Mouse (Mus musculus): ENCODE data around the gene Aldh1a1. TPM values are rescaled to one million over a fixed set of nuclear protein-coding genes. Genes with fewer than 3 reads are reported as not detected.

Aldh1a1 gene
- polyA plus RNA-seq, 1 experiment from 2014 or later: 0.32 TPM

GRCm38 (mm10) chr19:20541924-20542323 lies 49.4 kb downstream of the Aldh1a1 start:
- H3K9ac ChIP-seq (ENCODE audit: low read length): no peak overlapping the region
- no peaks in the 10 kb centered on the region for H3K27me3 ChIP-seq (ENCODE audit: control insufficient read depth, insufficient read depth, low read length)
- no peak overlapping the region for H3K27ac ChIP-seq (ENCODE audit: low read depth, low read length)
- no peak overlapping the region for H3K4me2 ChIP-seq (ENCODE audit: low read depth, low read length, severe bottlenecking)
- no peak for DNase-seq (ENCODE audit: low spot score)
- no peaks in the 10 kb centered on the region for H3K4me1 ChIP-seq (replicated peaks; ENCODE audit: control insufficient read depth, insufficient read depth, low read length)
- H3K4me3 ChIP-seq (ENCODE audit: low read depth, low read length): no peak overlapping the region
- no peaks in the 10 kb centered on the region for H3K36me3 ChIP-seq (ENCODE audit: control insufficient read depth, insufficient read depth, low read length)
- ATAC-seq (replicated peaks; ENCODE audit: low FRiP score): no peak
- no peaks in the 10 kb centered on the region for H3K9me3 ChIP-seq (ENCODE audit: control insufficient read depth, low read length)
- WGBS: 83% methylated on average over 1 of the region's 1 CpGs

GRCm38 (mm10) chr19:20543816-20544215 lies 51.3 kb downstream of the Aldh1a1 start:
- no peak for DNase-seq (ENCODE audit: low spot score)
- H3K4me2 ChIP-seq (ENCODE audit: low read depth, low read length, severe bottlenecking): no peak overlapping the region
- no peak overlapping the region for H3K4me3 ChIP-seq (ENCODE audit: low read depth, low read length)
- no peaks in the 10 kb centered on the region for H3K36me3 ChIP-seq (ENCODE audit: control insufficient read depth, insufficient read depth, low read length)
- H3K4me1 ChIP-seq (replicated peaks; ENCODE audit: control insufficient read depth, insufficient read depth, low read length): no peaks in the 10 kb centered on the region
- H3K9ac ChIP-seq (ENCODE audit: low read length): no peak overlapping the region
- ATAC-seq (replicated peaks; ENCODE audit: low FRiP score): no peak
- no peaks in the 10 kb centered on the region for H3K9me3 ChIP-seq (ENCODE audit: control insufficient read depth, low read length)
- no peaks in the 10 kb centered on the region for H3K27me3 ChIP-seq (ENCODE audit: control insufficient read depth, insufficient read depth, low read length)
- WGBS: 39% methylated on average over 1 of the region's 1 CpGs
- no peak overlapping the region for H3K27ac ChIP-seq (ENCODE audit: low read depth, low read length)

- Histone ChIP-seq H3K27ac (ENCODE audit: low read depth, low read length) (no peak overlapping the region), H3K27me3 (ENCODE audit: control insufficient read depth, insufficient read depth, low read length) (no peaks in the 10 kb centered on the region), H3K36me3 (ENCODE audit: control insufficient read depth, insufficient read depth, low read length) (no peaks in the 10 kb centered on the region), H3K9ac (ENCODE audit: low read length) (no peak overlapping the region), H3K4me1 (replicated peaks; ENCODE audit: control insufficient read depth, insufficient read depth, low read length) (no peaks in the 10 kb centered on the region), H3K9me3 (ENCODE audit: control insufficient read depth, low read length) (no peaks in the 10 kb centered on the region), H3K4me3 (ENCODE audit: low read depth, low read length) (no peak overlapping the region), H3K4me2 (ENCODE audit: low read depth, low read length, severe bottlenecking) (no peak overlapping the region)
- 85% methylated on average over 1 of the region's 1 CpGs for WGBS
- ATAC-seq (replicated peaks; ENCODE audit: low FRiP score) (no peak), DNase-seq (ENCODE audit: low spot score) (no peak)
Observed at GRCm38 (mm10) chr19:20544941-20545340, 52.4 kb downstream of the Aldh1a1 start.

- Histone ChIP-seq H3K27me3 (ENCODE audit: control insufficient read depth, insufficient read depth, low read length) (no peaks in the 10 kb centered on the region), H3K4me2 (ENCODE audit: low read depth, low read length, severe bottlenecking) (no peak overlapping the region), H3K4me1 (replicated peaks; ENCODE audit: control insufficient read depth, insufficient read depth, low read length) (no peaks in the 10 kb centered on the region), H3K9me3 (ENCODE audit: control insufficient read depth, low read length) (no peaks in the 10 kb centered on the region), H3K9ac (ENCODE audit: low read length) (no peak overlapping the region), H3K36me3 (ENCODE audit: control insufficient read depth, insufficient read depth, low read length) (no peaks in the 10 kb centered on the region), H3K27ac (ENCODE audit: low read depth, low read length) (no peak overlapping the region), H3K4me3 (ENCODE audit: low read depth, low read length) (no peak overlapping the region)
- WGBS: 95% methylated on average over 3 of the region's 3 CpGs
- no peak for DNase-seq (ENCODE audit: low spot score)
- ATAC-seq (replicated peaks; ENCODE audit: low FRiP score): no peak
Observed at GRCm38 (mm10) chr19:20547025-20547424, 54.5 kb downstream of the Aldh1a1 start.

GRCm38 (mm10) chr19:20549409-20549808 lies 56.9 kb downstream of the Aldh1a1 start:
- H3K9ac ChIP-seq (ENCODE audit: low read length): no peak overlapping the region
- no peaks in the 10 kb centered on the region for H3K9me3 ChIP-seq (ENCODE audit: control insufficient read depth, low read length)
- H3K36me3 ChIP-seq (ENCODE audit: control insufficient read depth, insufficient read depth, low read length): no peaks in the 10 kb centered on the region
- no peak overlapping the region for H3K4me2 ChIP-seq (ENCODE audit: low read depth, low read length, severe bottlenecking)
- DNase-seq (ENCODE audit: low spot score): no peak
- H3K27ac ChIP-seq (ENCODE audit: low read depth, low read length): no peak overlapping the region
- H3K4me3 ChIP-seq (ENCODE audit: low read depth, low read length): no peak overlapping the region
- no peaks in the 10 kb centered on the region for H3K4me1 ChIP-seq (replicated peaks; ENCODE audit: control insufficient read depth, insufficient read depth, low read length)
- no peaks in the 10 kb centered on the region for H3K27me3 ChIP-seq (ENCODE audit: control insufficient read depth, insufficient read depth, low read length)
- 93% methylated on average over 1 of the region's 1 CpGs for WGBS
- ATAC-seq (replicated peaks; ENCODE audit: low FRiP score): no peak

- Histone ChIP-seq H3K27ac (ENCODE audit: low read depth, low read length) (no peak overlapping the region), H3K9ac (ENCODE audit: low read length) (no peak overlapping the region), H3K4me1 (replicated peaks; ENCODE audit: control insufficient read depth, insufficient read depth, low read length) (no peaks in the 10 kb centered on the region), H3K4me2 (ENCODE audit: low read depth, low read length, severe bottlenecking) (no peak overlapping the region), H3K9me3 (ENCODE audit: control insufficient read depth, low read length) (no peaks in the 10 kb centered on the region), H3K27me3 (ENCODE audit: control insufficient read depth, insufficient read depth, low read length) (no peaks in the 10 kb centered on the region), H3K4me3 (ENCODE audit: low read depth, low read length) (no peak overlapping the region), H3K36me3 (ENCODE audit: control insufficient read depth, insufficient read depth, low read length) (no peaks in the 10 kb centered on the region)
- no peak for ATAC-seq (replicated peaks; ENCODE audit: low FRiP score)
- no peak for DNase-seq (ENCODE audit: low spot score)
- 97% methylated on average over 1 of the region's 1 CpGs for WGBS
Observed at GRCm38 (mm10) chr19:20555365-20555764, 62.9 kb downstream of the Aldh1a1 start.

- Histone ChIP-seq H3K9ac (ENCODE audit: low read length) (no peak overlapping the region), H3K4me1 (replicated peaks; ENCODE audit: control insufficient read depth, insufficient read depth, low read length) (no peaks in the 10 kb centered on the region), H3K9me3 (ENCODE audit: control insufficient read depth, low read length) (no peaks in the 10 kb centered on the region), H3K27ac (ENCODE audit: low read depth, low read length) (no peak overlapping the region), H3K4me3 (ENCODE audit: low read depth, low read length) (no peak overlapping the region), H3K27me3 (ENCODE audit: control insufficient read depth, insufficient read depth, low read length) (no peaks in the 10 kb centered on the region), H3K4me2 (ENCODE audit: low read depth, low read length, severe bottlenecking) (no peak overlapping the region), H3K36me3 (ENCODE audit: control insufficient read depth, insufficient read depth, low read length) (no peaks in the 10 kb centered on the region)
- 79% methylated on average over 4 of the region's 4 CpGs for WGBS
- no peak for ATAC-seq (replicated peaks; ENCODE audit: low FRiP score)
- DNase-seq (ENCODE audit: low spot score): no peak
Observed at GRCm38 (mm10) chr19:20557211-20557610, 64.7 kb downstream of the Aldh1a1 start.

GRCm38 (mm10) chr19:20558069-20558468 lies 65.6 kb downstream of the Aldh1a1 start:
- Histone ChIP-seq H3K27me3 (ENCODE audit: control insufficient read depth, insufficient read depth, low read length) (no peaks in the 10 kb centered on the region), H3K4me3 (ENCODE audit: low read depth, low read length) (no peak overlapping the region), H3K27ac (ENCODE audit: low read depth, low read length) (no peak overlapping the region), H3K9me3 (ENCODE audit: control insufficient read depth, low read length) (no peaks in the 10 kb centered on the region), H3K36me3 (ENCODE audit: control insufficient read depth, insufficient read depth, low read length) (no peaks in the 10 kb centered on the region), H3K4me1 (replicated peaks; ENCODE audit: control insufficient read depth, insufficient read depth, low read length) (no peaks in the 10 kb centered on the region), H3K9ac (ENCODE audit: low read length) (no peak overlapping the region), H3K4me2 (ENCODE audit: low read depth, low read length, severe bottlenecking) (no peak overlapping the region)
- no peak for DNase-seq (ENCODE audit: low spot score)
- no peak for ATAC-seq (replicated peaks; ENCODE audit: low FRiP score)
- WGBS: 90% methylated on average over 3 of the region's 3 CpGs

- no peak for DNase-seq (ENCODE audit: low spot score)
- ATAC-seq (replicated peaks; ENCODE audit: low FRiP score): no peak
- H3K27ac ChIP-seq (ENCODE audit: low read depth, low read length): no peak overlapping the region
Observed at GRCm38 (mm10) chr19:20558544-20558943, 66.0 kb downstream of the Aldh1a1 start.

More at GRCm38 (mm10) chr19:20558544-20558943, 66.0 kb downstream of the Aldh1a1 start:
- Histone ChIP-seq H3K4me2 (ENCODE audit: low read depth, low read length, severe bottlenecking) (no peak overlapping the region), H3K4me3 (ENCODE audit: low read depth, low read length) (no peak overlapping the region), H3K9me3 (ENCODE audit: control insufficient read depth, low read length) (no peaks in the 10 kb centered on the region), H3K27me3 (ENCODE audit: control insufficient read depth, insufficient read depth, low read length) (no peaks in the 10 kb centered on the region), H3K36me3 (ENCODE audit: control insufficient read depth, insufficient read depth, low read length) (no peaks in the 10 kb centered on the region), H3K4me1 (replicated peaks; ENCODE audit: control insufficient read depth, insufficient read depth, low read length) (no peaks in the 10 kb centered on the region), H3K9ac (ENCODE audit: low read length) (no peak overlapping the region)

Data from forebrain, embryonic 11.5 days (tissue).